Mouse (Mus musculus) midbrain, embryonic 10.5 days (tissue): ENCODE measurements around the gene Arl6ip6. TPM values are rescaled to one million over a fixed set of nuclear protein-coding genes. Genes with fewer than 3 reads are reported as not detected.

ENCODE experiments used
- DNase-seq: peaks from one replicate; pipeline ENCODE4 v3.0.0-alpha.2; 2017; ENCODE audit warnings: low spot score
- H3K27ac ChIP-seq: fragments of 300-500 bp; sonication (generic); replicated peaks from 2 replicates; pipeline ENCODE4 v1.5.1; 2016; ENCODE audit warnings: mild to moderate bottlenecking
- H3K27me3 ChIP-seq: fragments of 300-500 bp; sonication (generic); 2 replicates; pipeline ENCODE4 v1.6.1; 2016; ENCODE audit warnings: low read depth, mild to moderate bottlenecking; ENCODE audit not compliant: poor library complexity, severe bottlenecking
- H3K36me3 ChIP-seq: fragments of 300-500 bp; sonication (generic); 2 replicates; pipeline ENCODE4 v1.6.1; 2016; ENCODE audit warnings: mild to moderate bottlenecking, moderate library complexity
- H3K4me1 ChIP-seq: fragments of 300-500 bp; sonication (generic); 2 replicates; pipeline ENCODE4 v1.6.1; 2016
- H3K4me3 ChIP-seq: fragments of 300-500 bp; sonication (generic); 2 replicates; pipeline ENCODE4 v1.5.1; 2016; ENCODE audit warnings: mild to moderate bottlenecking, moderate library complexity
- H3K9me3 ChIP-seq: fragments of 300-500 bp; sonication (generic); replicated peaks from 2 replicates; pipeline ENCODE4 v1.6.1; 2016; ENCODE audit warnings: mild to moderate bottlenecking
- WGBS: fragments of 180-500 bp; shearing (Covaris S2); methylation state at CpG from one replicate; pipeline ENCODE4 v1.1.7; 2016; 5-methylcytosine and 5-hydroxymethylcytosine counted together
- polyA plus RNA-seq: library from polyadenylated mRNA; unstranded; fragments of >200 nt; fragmentation: Nextera tagmentation; extraction: Ambion mirVana; gene quantifications from 2 replicates; pipeline ENCODE4 v1.2.1, GENCODE M21; 2016

Arl6ip6 gene
- polyA plus RNA-seq = 74.6 and 81.7 TPM in 2 replicates

DNA sequence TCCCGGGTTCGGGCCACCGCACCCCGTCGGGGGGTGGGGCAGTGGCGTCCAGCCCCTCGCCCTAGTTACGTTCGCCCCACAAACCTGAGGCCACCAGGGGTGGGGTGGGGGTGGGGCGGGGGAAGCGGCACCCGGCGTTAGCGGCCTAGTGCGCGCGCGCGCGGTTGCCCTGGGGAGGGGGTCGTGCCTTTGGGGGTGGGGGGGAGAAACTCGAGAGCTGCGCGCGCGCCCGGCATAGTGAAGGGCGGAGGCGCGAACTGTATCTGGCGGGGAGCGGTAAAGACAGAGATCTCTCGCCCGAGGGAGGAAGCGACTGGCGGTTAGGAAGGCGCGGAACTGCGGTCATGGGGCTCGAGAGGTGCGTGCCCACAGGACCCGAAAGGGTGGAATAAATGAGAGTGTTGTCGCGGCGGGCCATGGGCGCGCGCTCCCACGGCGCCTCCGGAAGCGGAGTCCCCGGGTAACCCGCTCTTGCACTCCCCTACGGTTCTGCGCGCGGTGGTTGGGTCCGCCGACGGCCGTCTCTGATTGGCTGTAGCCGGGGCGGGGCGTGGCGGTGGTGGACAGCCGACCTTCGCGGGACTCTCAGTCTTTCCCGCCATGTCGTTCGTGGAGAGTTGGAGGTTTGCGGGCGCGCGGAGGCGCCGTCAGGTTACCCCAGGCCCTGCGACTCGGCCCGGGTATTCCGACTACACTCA lies at the start of gene Arl6ip6:
TSS of gene Arl6ip6 (plus strand) at position 204 of the 698 bp plus-strand sequence.
- under 1% methylated on average over 81 of the region's 82 CpGs for WGBS
- Histone ChIP-seq H3K27ac (peak within 1 kb of the TSS; percentile 97), H3K4me3 (peak within 1 kb of the TSS; percentile 88), H3K4me1 (peaks cover 32% of the 10 kb centered on the region), H3K36me3 (peaks cover 61% of the 10 kb centered on the region), H3K27me3 (no peaks in the 10 kb centered on the region), H3K9me3 (0 out of 2 replicates have a peak, but pooled peaks cover 4% of the 10 kb centered on the region)
- DNase-seq = peak; percentile 98

- DNase-seq = no peak
- Histone ChIP-seq H3K36me3 (peaks cover 96% of the 10 kb centered on the region), H3K27ac (no peak overlapping the region), H3K4me1 (no peaks in the 10 kb centered on the region), H3K9me3 (no peaks in the 10 kb centered on the region), H3K4me3 (no peak overlapping the region), H3K27me3 (no peaks in the 10 kb centered on the region)
Measured at GRCm38 (mm10) chr2:53146852-53147251, 44.7 kb upstream of the Arl6ip6 start.

DNA sequence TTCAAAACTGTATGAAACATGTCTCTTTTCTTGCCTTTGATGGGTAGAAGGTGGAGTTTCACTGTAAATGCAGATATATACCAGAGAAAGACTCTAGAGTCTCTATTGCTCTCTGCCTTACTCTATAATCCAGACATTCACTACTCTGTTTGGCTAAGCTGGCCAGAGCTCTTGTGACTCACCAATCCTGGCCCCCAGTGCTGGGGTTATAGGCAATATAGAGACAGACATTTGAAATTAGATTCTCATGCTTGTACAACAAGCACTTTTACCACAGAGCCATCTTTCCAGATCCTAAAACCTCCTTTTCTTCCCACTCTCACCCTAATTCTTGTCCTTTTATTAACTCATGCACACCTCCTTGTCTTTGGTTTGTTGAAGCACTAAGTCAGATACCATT lies 17.6 kb upstream of the Arl6ip6 start:
- no peaks in the 10 kb centered on the region for H3K4me1 ChIP-seq
- H3K4me3 ChIP-seq = no peak overlapping the region
- no peak for DNase-seq
- H3K9me3 ChIP-seq = no peaks in the 10 kb centered on the region
- peaks cover 65% of the 10 kb centered on the region for H3K36me3 ChIP-seq
- H3K27ac ChIP-seq = no peak overlapping the region
- H3K27me3 ChIP-seq = no peaks in the 10 kb centered on the region

DNA sequence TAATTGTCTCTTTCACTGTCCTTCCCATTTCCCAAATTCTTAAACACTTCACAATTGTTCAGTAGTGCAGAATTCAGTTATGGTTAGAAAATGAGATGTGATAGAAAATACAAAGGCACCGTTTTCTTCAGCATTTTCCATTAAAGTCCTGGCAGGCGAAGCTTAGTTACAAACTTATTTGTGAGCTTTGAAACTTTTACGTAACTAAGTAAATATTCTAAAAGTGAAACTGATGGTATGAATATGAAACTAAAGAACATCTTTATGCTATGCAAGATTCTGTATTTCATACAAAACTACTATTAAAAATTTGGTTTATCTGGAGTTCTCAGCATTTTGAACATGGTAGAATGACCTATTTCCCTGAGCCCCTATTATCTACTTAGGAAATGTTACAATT lies 12.6 kb upstream of the Arl6ip6 start:
- Histone ChIP-seq H3K36me3 (peaks cover 54% of the 10 kb centered on the region), H3K27me3 (no peaks in the 10 kb centered on the region), H3K4me1 (0 out of 2 replicates have a peak, but pooled peaks cover 3% of the 10 kb centered on the region), H3K27ac (no peak overlapping the region), H3K4me3 (no peak overlapping the region), H3K9me3 (no peaks in the 10 kb centered on the region)
- no peak for DNase-seq
- WGBS = 93% methylated on average over 3 of the region's 3 CpGs

GRCm38 (mm10) chr2:53179876-53180275 lies 11.7 kb upstream of the Arl6ip6 start:
- Histone ChIP-seq H3K36me3 (peaks cover 54% of the 10 kb centered on the region), H3K27me3 (no peaks in the 10 kb centered on the region), H3K4me1 (0 out of 2 replicates have a peak, but pooled peaks cover 3% of the 10 kb centered on the region), H3K9me3 (no peaks in the 10 kb centered on the region), H3K4me3 (no peak overlapping the region), H3K27ac (no peak overlapping the region)
- DNase-seq = no peak

DNA sequence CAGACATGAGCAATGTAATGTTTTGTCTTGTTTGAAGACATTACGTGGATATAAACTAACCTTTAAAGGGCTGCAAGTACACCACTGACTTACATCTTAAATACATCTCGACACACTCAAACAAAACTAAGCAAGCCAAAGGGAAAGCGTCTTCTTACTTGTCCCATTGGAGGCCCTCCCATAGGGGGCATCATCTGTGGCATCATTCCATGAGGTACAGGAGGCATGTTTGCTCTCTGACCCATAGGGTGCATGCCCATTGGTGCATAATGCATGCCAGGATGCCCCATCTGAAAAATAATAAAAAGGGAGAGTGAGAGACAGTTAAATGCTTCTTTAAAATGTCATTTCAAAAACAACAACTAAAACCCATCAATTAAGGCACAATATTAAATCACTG lies 1.7 kb upstream of the Arl6ip6 start:
- Histone ChIP-seq H3K9me3 (no peaks in the 10 kb centered on the region), H3K27me3 (no peaks in the 10 kb centered on the region), H3K4me3 (peak overlapping the region; percentile 88), H3K4me1 (peaks cover 32% of the 10 kb centered on the region), H3K27ac (peak overlapping the region; percentile 97; the same call in 1 of the 2 replicates), H3K36me3 (peaks cover 60% of the 10 kb centered on the region)
- DNase-seq = no peak
- WGBS = 75% methylated on average over 3 of the region's 3 CpGs

DNA sequence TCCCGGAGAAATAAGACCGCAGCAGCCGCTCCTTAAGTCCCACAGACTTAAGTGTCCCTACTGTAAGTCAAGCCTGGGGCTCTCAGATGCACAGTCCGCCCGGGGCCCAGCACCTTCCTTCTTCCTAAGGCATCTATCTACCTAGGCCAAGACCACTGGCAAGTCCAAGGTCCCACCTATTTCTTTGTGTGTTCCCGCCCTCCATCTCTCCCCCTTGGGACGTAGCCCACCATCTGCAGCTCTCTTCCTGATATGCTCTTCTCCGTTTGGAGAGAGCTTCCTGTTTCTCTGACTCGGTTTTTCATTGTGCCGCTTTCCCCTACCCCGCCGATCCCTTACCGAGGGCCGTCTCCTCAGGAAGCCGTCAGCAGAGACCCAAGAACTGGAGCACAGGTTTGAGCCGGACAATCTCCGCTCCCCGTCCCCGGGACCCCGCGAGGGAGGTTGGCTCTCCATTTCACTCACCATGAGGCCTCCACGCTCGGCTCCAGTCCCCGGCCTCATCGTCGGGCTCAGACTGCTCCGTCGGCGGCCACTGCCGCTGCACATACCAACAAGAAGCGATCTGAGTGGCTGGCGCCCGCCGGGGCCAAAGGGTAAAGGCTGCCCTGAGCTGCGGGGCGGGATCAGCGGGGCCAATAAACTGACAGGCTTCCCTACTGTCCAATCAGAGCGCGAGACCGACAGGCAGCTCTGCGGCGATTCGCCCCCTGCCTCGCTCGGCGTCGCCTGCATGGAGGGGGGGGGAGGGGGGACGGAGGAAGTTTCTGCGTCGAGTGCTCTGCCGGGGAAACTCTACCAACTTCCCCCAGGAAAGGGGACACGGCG lies 628 bp upstream of the Arl6ip6 start, which contains the start of gene Prpf40a:
TSS of gene Prpf40a (minus strand) at position 601 of the 828 bp plus-strand sequence.
- Histone ChIP-seq H3K27ac (peak within 1 kb of the TSS; percentile 97), H3K27me3 (no peaks in the 10 kb centered on the region), H3K9me3 (0 out of 2 replicates have a peak, but pooled peaks cover 3% of the 10 kb centered on the region), H3K4me1 (peaks cover 32% of the 10 kb centered on the region), H3K36me3 (peaks cover 60% of the 10 kb centered on the region), H3K4me3 (peak within 1 kb of the TSS; percentile 88)
- DNase-seq = peak; percentile 100
- WGBS = under 1% methylated on average over 53 of the region's 53 CpGs

DNA sequence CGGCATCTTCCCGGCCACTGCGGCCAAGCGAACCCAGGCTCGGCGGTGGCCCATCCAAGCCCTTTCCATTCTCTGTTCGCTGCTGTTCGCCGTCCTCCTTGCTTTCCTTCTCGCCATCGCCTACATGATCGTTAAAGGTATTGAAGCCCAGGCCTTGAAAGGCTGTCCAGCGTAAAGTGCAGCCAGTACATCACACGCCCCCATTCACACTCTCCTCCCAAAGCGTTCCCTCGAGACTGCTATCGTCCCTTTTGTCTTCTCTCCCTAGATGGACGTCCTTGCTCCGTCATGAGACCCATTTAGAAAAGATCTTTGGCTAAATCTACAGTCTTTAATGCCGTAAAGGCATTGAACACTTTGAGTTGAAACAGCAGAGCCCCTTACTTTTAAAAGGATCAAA lies 860 bp downstream of the Arl6ip6 start:
- Histone ChIP-seq H3K27ac (peak overlapping the region; percentile 97), H3K36me3 (peaks cover 61% of the 10 kb centered on the region), H3K4me1 (peaks cover 32% of the 10 kb centered on the region), H3K4me3 (peak overlapping the region; percentile 88), H3K9me3 (0 out of 2 replicates have a peak, but pooled peaks cover 4% of the 10 kb centered on the region), H3K27me3 (no peaks in the 10 kb centered on the region)
- DNase-seq = no peak
- under 1% methylated on average over 20 of the region's 20 CpGs for WGBS

DNA sequence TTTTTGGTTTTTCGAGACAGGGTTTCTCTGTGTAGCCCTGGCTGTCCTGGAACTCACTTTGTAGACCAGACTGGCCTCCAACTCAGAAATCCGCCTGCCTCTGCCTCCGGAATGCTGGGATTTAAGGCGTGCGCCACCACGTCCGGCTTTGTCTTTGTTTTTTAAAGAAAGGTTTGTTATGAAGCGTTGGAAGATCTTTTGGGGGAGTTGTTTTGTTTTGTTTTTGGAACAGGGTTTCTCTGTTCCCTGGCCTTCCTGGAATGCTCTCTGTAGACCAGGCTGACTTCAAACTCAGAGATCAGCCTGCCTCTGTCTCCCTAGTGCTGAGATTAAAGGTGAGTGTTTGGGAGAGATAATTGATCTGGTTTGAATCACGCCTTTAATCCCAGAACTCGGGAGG lies 4.9 kb downstream of the Arl6ip6 start:
- Histone ChIP-seq H3K9me3 (0 out of 2 replicates have a peak, but pooled peaks cover 4% of the 10 kb centered on the region), H3K4me3 (no peak overlapping the region), H3K4me1 (peaks cover 16% of the 10 kb centered on the region), H3K27me3 (no peaks in the 10 kb centered on the region), H3K27ac (no peak overlapping the region), H3K36me3 (peaks cover 76% of the 10 kb centered on the region)
- 92% methylated on average over 10 of the region's 10 CpGs for WGBS
- no peak for DNase-seq

DNA sequence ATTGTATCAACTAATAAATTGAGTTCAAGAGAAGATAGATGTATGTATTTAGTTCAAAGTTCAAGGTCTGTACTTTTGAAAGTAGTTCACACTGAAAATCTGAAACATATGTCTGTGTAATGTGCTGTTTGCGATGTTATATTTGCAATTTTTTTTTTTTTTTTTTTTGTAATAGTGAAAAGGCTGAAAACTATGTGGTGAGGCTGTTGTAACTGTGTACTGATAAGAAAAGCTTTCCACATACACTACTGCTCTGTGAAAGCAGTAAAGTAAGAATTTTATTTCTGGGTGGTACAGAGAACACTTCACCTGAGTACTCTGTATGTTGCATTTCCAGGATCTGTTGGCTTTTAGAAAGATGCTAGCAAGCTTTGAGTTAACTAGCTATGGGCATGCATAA lies 7.7 kb downstream of the Arl6ip6 start:
- peaks cover 94% of the 10 kb centered on the region for H3K36me3 ChIP-seq
- no peak for DNase-seq
- no peaks in the 10 kb centered on the region for H3K27me3 ChIP-seq
- no peak overlapping the region for H3K4me3 ChIP-seq
- 95% methylated on average over 1 of the region's 1 CpGs for WGBS
- no peak overlapping the region for H3K27ac ChIP-seq
- peaks cover 2% of the 10 kb centered on the region for H3K4me1 ChIP-seq
- 0 out of 2 replicates have a peak, but pooled peaks cover 4% of the 10 kb centered on the region for H3K9me3 ChIP-seq

DNA sequence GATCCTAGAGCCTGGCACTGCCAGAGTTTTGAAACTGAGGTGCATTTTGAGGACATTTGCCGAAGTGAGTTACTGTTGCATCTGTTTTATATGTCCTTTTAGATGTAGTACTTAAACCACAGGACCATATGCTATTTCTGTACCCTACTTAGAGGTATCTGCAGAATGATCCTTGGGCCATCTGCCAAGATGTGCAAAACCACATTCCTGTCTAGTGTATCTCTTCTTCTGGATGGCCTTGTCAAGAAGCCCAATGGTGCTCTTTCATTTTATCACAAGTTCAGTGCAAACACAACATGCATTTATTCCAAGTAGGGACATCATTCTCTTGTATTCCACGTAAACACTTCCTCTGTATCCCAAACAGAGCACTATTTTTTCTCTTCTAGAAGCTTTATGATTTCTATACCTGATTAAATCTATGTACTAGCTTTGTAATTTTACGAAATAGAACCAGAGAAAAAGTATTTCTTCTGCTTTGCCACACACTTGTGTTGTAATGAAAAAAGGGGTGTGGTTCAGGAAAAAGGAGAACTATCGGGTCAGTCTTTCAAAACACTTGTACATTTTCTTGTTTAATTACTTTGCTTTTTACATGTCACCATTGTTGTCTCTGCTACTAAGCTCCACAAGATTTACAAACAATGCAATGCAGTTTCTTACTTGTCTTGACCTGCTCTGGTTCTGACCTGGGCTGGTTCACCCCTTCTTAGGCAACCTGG lies 8.8 kb downstream of the Arl6ip6 start:
- H3K9me3 ChIP-seq = 0 out of 2 replicates have a peak, but pooled peaks cover 4% of the 10 kb centered on the region
- WGBS = 91% methylated on average over 4 of the region's 4 CpGs
- no peaks in the 10 kb centered on the region for H3K4me1 ChIP-seq
- no peak overlapping the region for H3K4me3 ChIP-seq
- H3K27me3 ChIP-seq = no peaks in the 10 kb centered on the region
- H3K36me3 ChIP-seq = peaks cover 85% of the 10 kb centered on the region
- H3K27ac ChIP-seq = no peak overlapping the region
- no peak for DNase-seq
